In genomic region chr16:63863181-63863580, GRCm38 (mm10) we compare ENCODE assay signal across 8 mouse cellular contexts. TPM values are rescaled to one million over a fixed set of nuclear protein-coding genes. Genes with fewer than 3 reads are reported as not detected.
A peak's percentile ranks its signal among the peaks of the same experiment; 100 is the strongest.
DNase-seq lines count a peak whose midpoint lies in the region; ATAC-seq lines count a peak whose summit lies in the region.

No protein-coding gene starts in this region.

- no peak overlapping the region for H3K9ac ChIP-seq in heart, embryonic 11.5 days (ENCODE audit: low read depth, low read length)
- H3K9ac ChIP-seq in embryonic facial prominence, embryonic 15.5 days, result no peak overlapping the region
- peak overlapping the region; percentile 66 for H3K9ac ChIP-seq in neural tube, embryonic 13.5 days

- no peak overlapping the region for H3K27ac ChIP-seq in heart, embryonic 11.5 days (ENCODE audit: low read depth, low read length)
- no peak overlapping the region for H3K27ac ChIP-seq in embryonic facial prominence, embryonic 15.5 days (replicated peaks)
- H3K27ac ChIP-seq in neural tube, embryonic 13.5 days (replicated peaks), result 0 out of 2 replicates have a peak overlapping the region, but pooled peaks have one; percentile 14

- H3K36me3 ChIP-seq in heart, embryonic 11.5 days (ENCODE audit: control insufficient read depth, insufficient read depth, low read length), result no peaks in the 10 kb centered on the region
- no peaks in the 10 kb centered on the region for H3K36me3 ChIP-seq in embryonic facial prominence, embryonic 15.5 days
- H3K36me3 ChIP-seq in neural tube, embryonic 13.5 days, result no peaks in the 10 kb centered on the region

- H3K4me2 ChIP-seq in heart, embryonic 11.5 days, result peak overlapping the region; percentile 66
- peak overlapping the region; percentile 86 for H3K4me2 ChIP-seq in embryonic facial prominence, embryonic 15.5 days (replicated peaks)
- peak overlapping the region; percentile 71 for H3K4me2 ChIP-seq in neural tube, embryonic 13.5 days

- no peaks in the 10 kb centered on the region for H3K27me3 ChIP-seq in heart, embryonic 11.5 days (ENCODE audit: control insufficient read depth, insufficient read depth, low read length)
- no peaks in the 10 kb centered on the region for H3K27me3 ChIP-seq in embryonic facial prominence, embryonic 15.5 days
- H3K27me3 ChIP-seq in neural tube, embryonic 13.5 days, result 0 out of 2 replicates have a peak, but pooled peaks cover 4% of the 10 kb centered on the region

- no peak for DNase-seq in heart, adult 8-10 months (ENCODE audit: low spot score)
- peak; percentile 12 for DNase-seq in ZHBTc4 (ENCODE audit: low read depth, low spot score)
- DNase-seq in left cerebral cortex, postnatal 10 days (ENCODE audit: extremely low spot score in 1 of 2, low spot score in 2 of 2), result peak; percentile 10 to 24
- DNase-seq in thymus, postnatal 4 days, result no peak

- no peaks in the 10 kb centered on the region for H3K4me1 ChIP-seq in heart, embryonic 11.5 days (ENCODE audit: control insufficient read depth, insufficient read depth, low read length)
- no peaks in the 10 kb centered on the region for H3K4me1 ChIP-seq in embryonic facial prominence, embryonic 15.5 days
- H3K4me1 ChIP-seq in neural tube, embryonic 13.5 days (replicated peaks), result peaks cover 5% of the 10 kb centered on the region

- intact Hi-C loops in left cerebral cortex, postnatal 10 days (cut with DNase I), result loop anchor here (5.0 to 10.0 kb wide), 2 partner anchors 462 to 921 kb away; no protein-coding TSS in a partner anchor

- ATAC-seq in heart, embryonic 11.5 days (replicated peaks; ENCODE audit: insufficient number of reproducible peaks, low FRiP score, low TSS enrichment), result no peak
- no peak for ATAC-seq in embryonic facial prominence, embryonic 15.5 days (ENCODE audit: insufficient number of reproducible peaks, low FRiP score, low TSS enrichment, low read depth)
- peak; percentile 82 for ATAC-seq in neural tube, embryonic 13.5 days (ENCODE audit: low read depth)
- ATAC-seq in activated CD4-positive, CD25-positive, alpha-beta regulatory T cell, adult 4 months, result no peak

- 5% methylated on average over 12 of the region's 12 CpGs for WGBS in heart, embryonic 11.5 days (ENCODE audit: insufficient replicate concordance)
- 1% methylated on average over 12 of the region's 12 CpGs for WGBS in embryonic facial prominence, embryonic 15.5 days
- 1% methylated on average over 12 of the region's 12 CpGs for WGBS in neural tube, embryonic 13.5 days

- H3K4me3 ChIP-seq in heart, embryonic 11.5 days (ENCODE audit: low read depth, low read length), result peak overlapping the region; percentile 61
- peak overlapping the region; percentile 68 for H3K4me3 ChIP-seq in embryonic facial prominence, embryonic 15.5 days (replicated peaks)
- peak overlapping the region; percentile 66 for H3K4me3 ChIP-seq in neural tube, embryonic 13.5 days

- H3K9me3 ChIP-seq in heart, embryonic 11.5 days (replicated peaks; ENCODE audit: control insufficient read depth, low read length), result no peaks in the 10 kb centered on the region
- no peaks in the 10 kb centered on the region for H3K9me3 ChIP-seq in embryonic facial prominence, embryonic 15.5 days (replicated peaks)
- no peaks in the 10 kb centered on the region for H3K9me3 ChIP-seq in neural tube, embryonic 13.5 days

RNA-seq across cellular contexts. Expression of gene Epha3, which starts 0.8 kb away (rescaled TPM):
- polyA plus RNA-seq in heart, embryonic 11.5 days (2014; fragmentation: Nextera tagmentation; extraction: Ambion mirVana), result 10.7 and 11.9 TPM in 2 replicates
- total RNA-seq in heart, adult 8-10 months (2022), result under 1 TPM; 0.20 to 0.73 (median 0.53) TPM
- 57.4 and 60.2 TPM in 2 replicates for polyA plus RNA-seq in embryonic facial prominence, embryonic 15.5 days (2015; fragmentation: Nextera tagmentation; extraction: Ambion mirVana)
- 10 to 100 TPM; 26.2 to 29.0 TPM for total RNA-seq in left cerebral cortex, postnatal 10 days (2021)
- 17.5 and 25.0 TPM in 2 replicates for polyA plus RNA-seq in neural tube, embryonic 13.5 days (2015; fragmentation: Nextera tagmentation; extraction: Ambion mirVana)
- polyA plus RNA-seq in activated CD4-positive, CD25-positive, alpha-beta regulatory T cell, adult 4 months (2017; shearing (Covaris generic)), result 1 to 10 TPM in 1 of 2 experiments, under 1 TPM in 1; 0.57 to 1.2 TPM

Comparison
In these comparisons a context has a peak if more than half of its experiments do, and no peak if none do; other contexts are left out.
1. DNase-seq: peak in ZHBTc4 (single experiment) and left cerebral cortex, postnatal 10 days (2 of 2); none in heart, adult 8-10 months (single experiment) and thymus, postnatal 4 days (single experiment).
2. Peak in every context shown above with its lines, with median percentiles within 50 percentile points of each other: H3K4me2 ChIP-seq and H3K4me3 ChIP-seq.